Mouse (Mus musculus) spleen, adult 12 weeks (tissue): Measurements from ENCODE around the gene Kalrn.

ENCODE experiments used
- DNase-seq: peaks from one replicate; pipeline ENCODE4 v3.0.0; 2022; ENCODE audit warnings: low spot score

The Kalrn gene

DNA sequence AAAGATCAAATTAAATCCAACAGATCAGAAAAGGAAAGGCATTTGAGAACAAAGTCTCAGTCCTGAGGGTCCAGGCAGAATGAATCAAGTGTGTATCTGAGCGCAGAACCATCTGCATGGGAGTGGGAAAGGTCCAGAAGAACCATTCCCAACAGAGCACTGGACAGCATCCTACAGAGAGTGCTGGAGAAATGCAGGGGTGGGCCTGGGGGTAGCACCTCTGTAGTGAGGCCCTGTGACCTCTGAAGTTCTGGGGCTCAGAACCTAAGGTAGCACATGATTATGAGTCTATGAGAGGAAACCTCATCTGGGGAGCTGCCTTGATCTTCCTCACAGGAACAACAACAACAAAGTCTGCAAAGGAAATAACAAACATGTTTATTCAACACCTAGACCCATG is 20.6 kb downstream of the Kalrn start:
- DNase-seq: no peak

DNA sequence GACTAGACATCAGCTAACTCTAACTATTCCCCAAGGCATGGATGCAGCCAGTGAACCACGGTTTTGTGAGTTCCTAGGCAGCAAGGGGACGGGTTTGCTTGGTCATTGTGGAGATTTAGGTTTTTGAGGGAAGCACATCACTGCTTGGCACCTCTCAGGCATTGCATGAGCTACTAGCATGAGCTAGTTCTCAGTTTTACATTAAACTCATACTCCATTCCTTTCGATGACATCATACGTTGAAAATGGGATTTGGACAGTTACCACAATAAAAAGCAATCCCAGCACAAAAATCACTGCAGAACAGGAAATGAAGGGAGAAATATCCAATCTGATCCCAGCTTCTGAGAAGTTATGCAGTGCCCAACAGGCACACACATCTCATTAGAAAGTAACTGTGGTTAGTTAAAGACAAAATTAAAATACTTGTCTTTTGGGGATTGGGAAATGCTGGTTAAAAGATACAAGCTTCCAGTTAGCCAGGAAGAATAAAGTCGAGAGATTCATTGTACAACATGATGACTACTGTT is 23.8 kb downstream of the Kalrn start:
- no peak for DNase-seq

DNA sequence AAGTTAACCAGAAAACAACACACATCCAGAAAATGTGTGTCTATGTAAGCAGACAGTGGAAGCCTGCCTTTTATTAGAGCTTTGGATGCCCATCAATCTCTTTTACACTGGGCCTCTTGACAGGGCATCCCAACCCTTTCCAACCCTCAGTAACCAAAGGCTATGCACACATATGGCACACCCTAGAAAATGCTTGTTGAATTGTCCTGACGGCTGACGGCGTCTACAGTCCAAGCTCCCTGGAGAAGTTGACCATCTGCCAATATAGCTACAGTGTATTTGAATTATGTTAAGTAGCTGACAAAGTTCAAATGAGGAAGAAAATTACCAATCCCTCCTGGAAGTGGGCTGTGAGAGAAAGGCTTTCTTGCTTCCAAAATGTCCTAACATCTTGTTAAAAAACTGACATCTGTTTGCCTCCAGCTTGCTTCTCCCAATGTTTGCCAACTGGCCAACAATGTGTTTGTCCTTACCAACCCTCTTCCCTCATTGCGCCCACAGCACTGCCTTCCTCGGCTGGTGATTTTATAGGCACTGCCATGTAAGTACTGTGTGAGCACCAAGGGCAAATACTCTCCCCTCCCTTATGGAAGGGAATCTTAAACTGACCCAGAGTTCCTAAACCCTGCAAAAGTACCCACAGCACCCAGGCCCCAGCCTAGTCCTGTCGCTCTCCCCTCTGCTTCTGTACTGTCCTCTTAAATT is 26.4 kb downstream of the Kalrn start:
- DNase-seq: no peak

DNA sequence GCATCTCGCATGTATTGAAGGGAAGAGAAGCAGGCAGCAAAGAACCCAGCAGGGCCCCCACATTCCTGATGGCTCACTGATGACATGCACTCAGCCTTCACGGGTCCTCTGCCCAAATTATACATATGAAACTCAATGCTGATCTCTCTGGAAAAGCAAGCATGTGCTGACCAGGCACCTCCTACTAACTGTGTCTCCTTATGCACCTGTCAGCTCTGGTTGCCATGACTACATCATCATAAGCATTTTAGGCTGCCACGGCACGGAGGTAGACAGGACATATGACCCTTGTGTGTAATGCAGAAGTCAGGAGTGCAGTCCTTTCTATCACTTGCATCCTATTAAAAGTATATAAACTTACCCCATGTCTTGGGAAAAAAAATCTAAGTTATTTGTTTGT is 29.6 kb downstream of the Kalrn start:
- no peak for DNase-seq

DNA sequence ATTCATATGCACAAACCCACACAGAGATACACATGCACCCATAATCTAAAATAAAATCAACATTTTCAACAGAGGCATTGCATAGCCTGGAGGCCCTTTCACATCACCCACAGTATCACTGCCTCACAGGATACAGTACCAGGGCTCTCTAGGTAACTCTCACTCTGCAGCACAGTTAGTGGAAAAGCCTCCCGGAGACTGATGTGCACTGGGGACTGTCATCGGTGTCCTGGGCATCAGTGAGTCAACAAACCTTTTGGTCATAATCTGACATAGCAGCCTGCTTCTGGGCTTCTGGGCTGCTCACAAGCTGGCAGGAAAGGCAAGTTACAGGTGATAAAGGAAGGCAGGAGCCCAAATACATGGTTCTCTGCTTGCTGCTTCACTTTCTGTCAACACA is 31.0 kb downstream of the Kalrn start:
- DNase-seq: no peak

DNA sequence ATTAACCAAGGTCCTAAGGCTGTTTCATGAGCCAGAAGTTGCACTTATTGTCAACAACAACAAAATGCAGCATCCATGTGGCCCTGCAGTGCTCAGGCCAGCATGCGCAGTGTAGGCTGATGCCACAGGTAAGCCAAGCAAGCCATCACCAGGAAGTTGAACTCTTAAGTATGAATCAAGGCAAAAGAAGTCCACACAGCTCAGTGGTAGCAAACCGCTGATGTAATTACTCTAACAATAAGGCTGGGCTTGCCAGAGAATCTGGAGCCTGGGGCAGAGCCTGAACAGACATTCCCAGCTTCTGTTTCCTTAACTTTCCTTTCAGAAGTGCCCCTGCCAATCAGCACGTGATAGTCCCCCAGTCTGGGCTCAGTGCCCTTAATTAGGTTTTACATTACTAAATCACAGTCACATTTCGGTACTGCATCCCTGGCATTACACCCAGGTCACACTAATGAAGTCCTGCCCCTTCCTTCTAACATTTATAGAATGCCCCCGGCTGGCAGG is 34.6 kb downstream of the Kalrn start:
- no peak for DNase-seq

DNA sequence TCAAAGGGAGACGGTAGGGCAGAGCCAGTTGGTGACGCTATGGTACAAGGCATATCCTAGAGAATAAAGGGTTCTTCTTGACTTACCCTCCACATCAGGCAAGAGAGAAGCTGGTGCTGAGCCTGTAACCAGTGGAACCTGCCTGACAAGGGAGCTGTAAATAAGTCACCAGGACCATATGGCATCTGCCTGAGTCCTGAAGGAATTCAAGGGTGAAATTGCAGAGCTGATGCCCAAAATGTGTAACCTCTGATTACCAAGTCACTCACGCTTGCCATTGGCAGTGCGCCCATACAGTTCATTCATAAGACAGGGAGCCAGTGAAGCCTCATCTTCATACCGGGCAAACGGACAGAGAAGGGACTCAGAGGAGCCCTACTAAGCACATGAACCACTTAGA is 37.0 kb downstream of the Kalrn start:
- DNase-seq: no peak

DNA sequence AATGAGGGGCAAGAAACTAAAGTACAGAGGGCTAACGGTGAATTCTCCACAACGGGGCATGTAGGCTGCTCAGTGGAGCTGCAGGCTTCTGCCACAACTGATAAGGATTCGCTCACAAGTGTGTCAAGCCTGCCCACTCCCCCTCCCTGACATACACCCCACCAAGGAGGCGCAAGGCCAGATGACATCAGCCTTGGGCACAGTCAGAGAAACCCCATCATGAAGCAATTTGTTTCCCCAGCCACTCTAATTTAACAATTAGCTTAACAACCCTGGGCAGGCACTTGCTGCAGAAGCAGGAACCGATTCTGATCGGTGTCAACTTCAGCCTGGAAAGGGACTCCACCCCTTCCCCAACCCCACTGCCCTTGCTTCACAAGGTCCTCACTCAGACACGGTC is 38.2 kb downstream of the Kalrn start:
- DNase-seq: no peak

DNA sequence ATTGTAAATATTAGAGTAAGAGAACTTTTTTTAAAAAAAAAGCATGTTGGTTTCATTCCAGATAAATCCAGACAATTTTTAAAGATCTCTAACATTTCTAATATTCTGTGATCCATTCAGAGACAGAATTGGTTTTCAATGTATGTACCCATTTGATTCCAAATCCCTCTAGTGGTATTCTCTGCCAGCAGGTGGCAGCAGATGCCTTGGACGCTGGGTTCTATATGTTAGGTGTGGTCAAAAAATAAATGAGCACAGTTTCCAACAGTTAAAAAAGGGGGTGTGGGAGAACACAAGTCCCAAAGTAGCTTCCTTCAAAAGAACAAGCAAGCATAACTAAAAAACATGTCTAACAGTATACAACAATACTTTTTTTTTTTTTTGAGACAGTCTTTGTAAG is 41.8 kb downstream of the Kalrn start:
- no peak for DNase-seq

DNA sequence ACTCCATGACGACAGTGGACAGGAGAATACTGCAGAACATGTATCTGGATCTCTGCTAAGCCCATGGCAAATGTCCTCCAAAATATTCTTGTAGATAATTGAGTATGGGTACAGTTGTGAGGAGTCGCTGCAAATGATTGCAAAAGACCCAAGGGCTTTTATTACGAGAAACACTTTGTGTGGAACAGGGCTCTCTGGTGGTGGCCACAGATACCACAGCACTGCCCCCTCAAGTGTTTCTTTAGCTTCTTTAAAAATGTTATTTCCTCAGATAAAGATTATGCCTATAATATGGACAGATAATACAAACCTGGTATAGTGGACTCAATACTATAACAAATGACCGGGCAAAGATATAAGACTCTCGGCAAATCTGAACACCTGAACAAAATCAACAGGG is 43.3 kb downstream of the Kalrn start:
- DNase-seq: no peak

DNA sequence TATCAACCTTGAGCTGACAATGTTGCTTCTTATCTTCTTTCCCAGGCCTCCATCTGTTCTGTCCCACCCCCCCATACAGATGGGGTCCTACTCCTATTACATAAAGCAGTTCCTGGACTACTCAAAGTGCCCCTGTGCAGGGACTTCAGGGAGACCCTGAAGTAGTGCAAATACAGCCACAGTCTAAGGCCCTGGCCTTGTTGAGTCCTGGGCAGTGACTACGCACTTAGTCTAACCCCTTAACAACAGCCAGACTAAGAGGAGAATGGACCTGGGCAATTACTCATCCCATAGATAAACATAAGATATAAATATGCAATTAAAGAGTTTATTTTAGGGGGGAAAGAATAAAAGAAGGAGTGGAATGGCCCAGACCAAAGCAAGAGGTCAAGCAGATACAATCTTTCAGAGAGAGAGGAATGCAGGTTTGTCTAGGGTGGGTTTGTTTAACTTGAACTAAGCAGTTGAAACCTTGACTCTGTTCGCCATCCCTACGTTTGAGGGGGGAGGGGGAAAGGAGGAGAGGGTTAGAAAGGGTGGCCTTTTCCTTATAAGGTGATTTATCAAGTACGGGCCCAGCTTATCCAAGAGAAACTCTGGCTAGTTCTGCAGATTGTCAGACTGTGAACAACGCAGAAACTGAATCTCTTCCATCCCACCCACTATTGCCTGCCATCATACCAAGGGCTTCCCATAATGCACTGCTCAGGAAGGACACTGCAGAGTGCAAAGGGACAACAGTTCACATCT is 44.9 kb downstream of the Kalrn start:
- DNase-seq: no peak

DNA sequence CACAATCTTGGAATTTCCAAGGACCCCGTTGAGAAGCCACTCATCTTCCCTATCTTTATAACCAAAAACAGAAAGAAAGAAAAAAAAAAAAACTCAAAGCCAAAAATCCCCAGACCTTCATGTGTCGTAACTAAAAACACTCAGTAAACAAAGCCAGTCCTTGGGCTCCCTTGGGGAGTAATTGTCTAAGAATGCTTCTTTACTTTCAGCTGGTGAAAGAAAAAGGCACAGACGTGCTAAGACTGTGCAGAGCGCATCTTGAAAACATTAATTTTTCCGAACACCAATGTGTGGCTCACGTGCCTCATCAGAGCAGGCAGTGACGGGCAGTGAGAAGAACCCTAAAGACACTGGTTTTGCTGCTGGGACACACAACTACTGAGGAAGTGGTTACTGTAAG is 47.0 kb downstream of the Kalrn start:
- no peak for DNase-seq

DNA sequence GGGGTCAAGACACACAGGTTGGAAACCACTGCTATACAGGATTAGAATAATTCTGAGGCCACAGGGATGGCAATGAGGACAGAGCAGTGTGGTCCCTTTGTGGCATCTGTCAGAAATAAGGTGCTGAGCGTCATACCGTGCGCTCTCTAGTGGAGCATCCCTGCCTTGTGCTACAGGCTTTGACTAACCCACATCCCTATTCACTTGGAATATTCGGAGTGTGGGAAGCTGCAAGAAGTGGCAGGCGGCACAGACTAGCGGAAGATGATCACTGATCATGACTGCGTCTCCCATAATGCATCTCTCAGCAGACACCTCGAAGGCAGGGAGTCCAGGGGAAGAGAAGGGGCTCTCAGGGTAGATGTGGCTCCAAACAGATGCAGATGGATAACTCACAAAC is 47.5 kb downstream of the Kalrn start:
- DNase-seq: no peak

DNA sequence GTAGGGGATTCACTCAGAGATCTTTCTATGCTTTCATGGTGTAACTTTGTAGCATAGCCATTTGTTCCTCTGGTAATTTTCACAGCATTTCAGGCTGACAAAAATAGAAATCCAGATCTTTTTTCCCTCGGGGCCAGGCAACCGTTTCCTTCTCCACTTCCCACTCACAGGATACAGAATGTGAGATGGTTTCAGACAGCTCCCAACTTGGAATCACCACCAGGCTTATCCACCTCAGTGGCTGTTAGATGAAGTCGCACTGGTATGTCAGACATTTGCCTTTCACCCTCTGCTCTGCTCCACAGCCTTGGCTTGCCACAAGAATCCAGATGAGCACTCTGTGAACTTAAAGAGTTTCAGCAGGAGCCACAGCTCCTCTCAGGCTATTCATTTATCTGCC is 48.1 kb downstream of the Kalrn start:
- no peak for DNase-seq

DNA sequence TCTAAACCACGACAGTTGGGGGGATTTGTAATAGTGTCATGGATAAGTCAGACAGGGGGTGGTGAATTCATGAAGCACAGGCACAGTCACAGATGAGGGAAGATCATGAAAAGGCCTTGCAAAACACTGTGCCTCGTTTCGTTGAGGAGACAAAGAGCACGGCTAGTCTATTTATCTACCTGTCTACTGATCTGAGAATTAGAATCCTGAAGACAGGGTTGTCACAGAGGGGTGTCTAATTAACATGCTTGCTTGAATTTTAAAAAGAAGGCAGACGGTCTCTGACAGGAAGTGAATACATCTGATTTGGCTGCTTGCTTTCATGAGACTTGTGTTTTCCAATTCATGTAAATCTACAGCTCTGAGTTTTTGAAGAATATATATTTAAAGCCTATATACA is 52.3 kb downstream of the Kalrn start:
- DNase-seq: no peak

DNA sequence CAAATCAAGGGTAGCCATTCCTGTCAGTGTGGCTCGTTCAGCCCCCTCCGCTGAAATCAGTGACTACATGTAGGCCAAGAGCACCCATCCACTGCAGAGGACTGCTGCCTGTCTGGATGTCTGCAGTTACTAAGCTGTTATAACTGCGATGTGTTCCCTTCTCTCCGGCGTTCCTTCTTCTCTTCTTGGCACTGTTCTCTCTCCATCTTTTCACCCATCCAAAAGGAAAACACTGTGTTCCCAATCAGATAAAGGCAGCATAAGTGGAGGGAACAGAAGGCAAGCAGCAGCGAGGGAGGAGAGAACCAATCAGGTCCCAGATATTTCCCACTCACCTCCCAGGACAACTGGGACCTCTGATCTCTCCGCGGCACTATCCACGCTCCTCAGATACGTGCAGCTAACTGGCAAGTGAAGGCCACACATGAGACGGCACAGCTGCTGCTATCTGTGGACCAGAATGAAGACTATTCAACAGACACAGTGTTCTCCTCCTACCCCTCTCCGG is 56.4 kb downstream of the Kalrn start:
- DNase-seq: no peak

DNA sequence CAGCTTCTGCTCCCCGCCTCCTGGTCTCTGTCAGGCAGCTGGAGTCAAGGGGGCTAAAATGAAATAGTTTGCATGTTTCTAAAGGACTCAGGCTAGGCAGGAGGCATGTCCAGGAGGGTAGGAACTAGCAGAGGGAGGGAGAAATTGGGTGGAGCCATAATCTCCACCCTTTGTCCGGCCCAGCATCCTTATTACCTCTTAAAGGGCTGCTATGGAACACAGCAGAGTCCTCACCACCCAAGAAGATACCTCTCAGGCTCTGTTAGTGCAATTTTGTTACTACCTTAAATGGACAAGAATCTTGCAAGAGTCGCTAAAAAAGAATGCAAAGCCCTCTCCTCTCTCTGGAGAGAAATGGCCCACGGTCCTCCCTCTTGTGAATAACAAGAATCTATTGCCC is 57.8 kb downstream of the Kalrn start:
- no peak for DNase-seq

DNA sequence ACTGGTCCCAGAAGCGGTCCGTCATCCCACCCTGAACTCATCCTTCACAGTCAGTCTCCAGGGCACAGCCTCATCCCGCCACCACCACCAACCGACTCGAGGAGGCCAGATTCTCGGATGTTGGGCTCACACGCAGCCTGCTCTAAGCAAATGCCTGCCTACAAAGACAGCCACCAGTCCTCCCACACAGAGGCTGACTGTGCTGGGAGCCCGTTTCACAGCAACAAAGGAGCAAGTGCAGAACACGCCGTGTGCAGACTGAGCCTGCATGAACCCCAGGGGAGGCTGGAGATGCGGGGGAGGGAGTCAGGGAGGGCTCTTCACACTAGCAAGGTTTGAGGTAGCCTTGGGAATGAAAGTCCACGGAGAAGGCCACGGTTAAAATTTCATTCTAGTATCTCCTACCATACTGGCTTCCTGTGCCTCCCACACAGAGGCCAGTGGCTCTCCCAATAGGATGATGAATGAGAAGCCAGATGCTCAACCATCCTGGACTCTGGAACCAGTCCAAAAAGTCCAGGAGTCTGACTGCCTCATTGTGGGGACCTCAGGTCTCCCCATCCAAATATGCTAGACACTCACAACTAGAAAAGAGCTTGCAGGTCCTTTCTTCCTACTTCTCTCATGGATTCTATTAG is 59.3 kb downstream of the Kalrn start:
- DNase-seq: no peak

DNA sequence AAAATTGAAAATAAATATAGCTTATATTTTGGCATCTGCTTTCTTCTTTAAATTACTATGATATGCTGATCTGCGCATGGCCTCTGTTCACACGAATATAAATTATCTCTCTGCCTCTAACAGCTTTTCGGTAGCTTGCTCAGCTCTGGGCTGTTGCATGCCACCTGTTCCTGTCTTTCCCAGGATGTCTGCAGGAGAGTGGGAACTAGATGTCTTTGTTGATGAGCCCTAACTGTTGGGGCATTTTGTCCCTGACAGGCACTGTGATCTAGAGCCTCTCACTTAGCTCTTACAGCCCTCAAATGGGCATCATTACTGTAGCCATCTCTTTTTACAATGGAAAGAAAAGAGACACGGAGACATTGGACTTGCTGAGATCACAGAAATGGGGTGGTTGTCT is 61.0 kb downstream of the Kalrn start:
- no peak for DNase-seq

DNA sequence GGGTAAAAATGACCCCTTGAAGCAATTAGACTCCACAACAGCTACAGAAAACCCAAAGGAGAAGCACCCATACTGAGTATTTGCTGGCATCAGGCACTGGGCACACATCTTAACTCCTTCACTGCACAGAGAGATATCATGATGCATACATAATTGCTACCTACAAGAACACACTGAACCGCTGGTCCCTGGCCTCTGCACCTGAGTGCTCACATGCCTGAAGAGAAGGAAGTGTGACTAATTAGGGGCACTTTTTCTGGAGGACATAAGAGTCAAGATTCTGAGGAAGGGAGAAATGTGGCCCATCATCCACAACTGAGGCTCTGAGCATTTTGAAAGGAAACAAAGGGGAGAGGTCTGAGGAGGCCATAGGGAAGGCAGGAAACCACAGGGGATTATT is 65.2 kb downstream of the Kalrn start:
- no peak for DNase-seq

DNA sequence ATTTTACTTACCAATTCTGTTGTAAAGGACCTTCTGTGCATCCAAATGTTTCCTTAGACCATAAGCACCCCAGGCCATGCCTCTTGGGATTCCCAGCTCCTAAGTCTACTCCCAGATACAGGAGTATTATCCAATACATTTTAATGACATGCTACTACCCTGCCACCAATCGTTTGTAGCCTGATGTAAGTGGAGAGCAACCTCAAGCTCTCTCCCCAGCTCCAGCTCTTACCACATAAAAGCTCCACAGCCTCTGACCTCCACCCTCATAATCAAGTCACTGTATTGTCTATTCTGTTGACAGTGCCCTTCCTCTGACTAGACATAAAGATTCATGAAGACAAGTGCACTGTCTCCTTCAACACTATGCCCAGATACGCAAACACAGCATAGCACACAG is 67.3 kb downstream of the Kalrn start:
- DNase-seq: no peak

DNA sequence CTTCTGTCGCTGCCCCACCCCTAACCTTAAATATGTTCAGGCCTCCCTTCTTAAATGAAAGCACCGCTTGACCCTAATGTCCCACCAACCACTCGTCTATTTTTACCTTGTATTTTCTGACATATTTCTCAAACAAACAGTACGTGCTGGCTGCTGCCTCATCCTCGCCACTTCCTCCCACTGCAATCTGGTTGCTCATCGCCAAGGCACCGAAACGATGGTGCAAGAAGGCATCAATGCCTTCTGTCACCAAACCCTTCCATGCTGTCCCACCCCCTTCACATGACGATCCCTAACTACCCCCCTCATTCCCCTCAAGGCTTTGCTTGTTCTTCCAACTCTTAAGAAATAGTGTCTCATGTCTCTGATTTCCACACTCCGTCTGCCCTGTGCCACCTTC is 69.1 kb downstream of the Kalrn start:
- DNase-seq: no peak

DNA sequence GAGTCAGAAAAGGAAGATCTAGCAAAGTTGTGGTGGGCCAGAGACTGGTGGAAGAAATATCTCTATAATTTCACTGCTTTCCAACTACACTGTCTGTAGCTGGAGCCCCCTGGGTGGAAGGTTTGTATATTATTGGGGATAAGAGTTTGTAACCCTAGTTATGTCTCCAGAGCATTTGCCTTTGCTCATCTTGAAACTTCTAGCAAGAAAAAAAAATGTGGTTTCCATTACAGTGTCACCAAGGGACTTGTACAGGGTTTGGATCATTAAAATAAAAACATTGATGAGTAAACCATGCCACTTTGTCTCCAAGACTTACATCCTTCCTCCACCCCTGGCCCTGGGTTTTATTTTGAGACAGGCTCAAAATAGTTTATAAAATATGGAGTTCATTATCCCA is 71.2 kb downstream of the Kalrn start:
- DNase-seq: no peak
